26 mouse cellular contexts compared by ENCODE assay signal in the genomic region with DNA sequence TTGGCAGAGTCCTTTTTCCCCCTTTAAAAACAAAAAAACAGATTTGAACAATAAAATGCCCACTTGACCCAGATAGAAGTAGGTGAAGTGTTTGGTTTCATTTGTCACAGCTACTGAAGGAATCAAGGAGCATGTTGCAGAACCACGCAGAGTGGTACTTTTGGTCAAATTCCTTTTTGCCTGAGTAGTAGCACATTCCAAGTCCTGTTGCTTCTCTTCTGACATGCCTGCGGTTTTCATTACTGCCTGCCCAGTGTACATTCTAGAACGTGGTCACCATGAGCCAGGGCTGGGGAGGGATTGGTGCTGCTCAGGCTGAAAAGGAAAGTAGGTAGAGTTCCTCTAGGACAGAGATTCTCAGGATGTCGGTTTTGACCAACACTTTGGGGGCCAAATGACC. TPM values are rescaled to one million over a fixed set of nuclear protein-coding genes. Genes with fewer than 3 reads are reported as not detected.
DNase-seq lines count a peak whose midpoint lies in the region; ATAC-seq and TF ChIP-seq lines count a peak whose summit lies in the region.
"Had no signal": no experiment of that assay in that cellular context is flagged by ENCODE, and none has a peak within 500 bp of the region (broad histone marks: within the 10 kb centered on the region; RNA-seq: fewer than 3 reads in every experiment).

No protein-coding gene starts in this region.

- no peak for TF ChIP-seq POLR2A in lung, adult 2 months (IDR thresholded peaks at IDR 0.05; ENCODE audit: borderline replicate concordance, extremely low read depth, low read depth, low read length)

- H3K4me2 ChIP-seq in lung, postnatal 0 days (replicated peaks; ENCODE audit: low read depth, low read length) = no peak overlapping the region
- H3K4me2 ChIP-seq: embryonic facial prominence, embryonic 15.5 days; heart, embryonic 15.5 days; lung, embryonic 15.5 days; midbrain, embryonic 11.5 days had no signal

- no peak overlapping the region for H3K27ac ChIP-seq in lung, postnatal 0 days (ENCODE audit: low read length)
- H3K27ac ChIP-seq: embryonic facial prominence, embryonic 10.5 days; embryonic facial prominence, embryonic 15.5 days; heart, embryonic 15.5 days; layer of hippocampus, adult 2 months; liver, embryonic 14.5 days; lung, embryonic 15.5 days had no signal

- no peak for TF ChIP-seq CTCF in lung, postnatal 0 days (IDR thresholded peaks at IDR 0.05)
- no peak for TF ChIP-seq CTCF in lung, adult 2 months (IDR thresholded peaks at IDR 0.05; ENCODE audit: insufficient read depth, low read length)

- peak; percentile 89 for DNase-seq in lung, postnatal 0 days (ENCODE audit: low spot score)
- DNase-seq in lung, adult 2 months = no peak
- peak; percentile 54 for DNase-seq in lung, postnatal 25 days (ENCODE audit: low spot score)
- DNase-seq in left cerebral cortex, adult 8-10 months (ENCODE audit: low spot score in 2 of 2) = no peak
- no peak for DNase-seq in right cerebral cortex, adult 18-20 months
- no peak for DNase-seq in layer of hippocampus, postnatal 25 days (ENCODE audit: extremely low spot score in 1 of 2, low spot score in 1 of 2)
- DNase-seq: adrenal gland, postnatal 36 days; cerebellum, adult 18-20 months; cerebellum, postnatal 10 days; gastrocnemius, postnatal 36 days; kidney, adult 2 months; kidney, postnatal 36 days; liver; spleen, adult 18-20 months; thymus, postnatal 14 days had no signal

- H3K4me1 ChIP-seq in lung, postnatal 0 days (ENCODE audit: insufficient read depth, low read depth, low read length) = peaks cover 4% of the 10 kb centered on the region; the same call in 1 of the 2 replicates
- H3K4me1 ChIP-seq in lung, adult 2 months (ENCODE audit: control insufficient read depth, insufficient read depth, low read length) = peaks cover 30% of the 10 kb centered on the region
- H3K4me1 ChIP-seq: embryonic facial prominence, embryonic 10.5 days had no signal

- TF ChIP-seq EP300 in lung, postnatal 0 days (IDR thresholded peaks at IDR 0.05) = peak; percentile 85

- H3K4me3 ChIP-seq in lung, postnatal 0 days (ENCODE audit: low read depth, low read length) = no peak overlapping the region
- no peak overlapping the region for H3K4me3 ChIP-seq in lung, adult 2 months (replicated peaks; ENCODE audit: extremely low read depth, low read depth, low read length)
- H3K4me3 ChIP-seq: embryonic facial prominence, embryonic 10.5 days; embryonic facial prominence, embryonic 15.5 days; heart, embryonic 15.5 days; layer of hippocampus, adult 2 months; lung, embryonic 15.5 days had no signal

- H3K9ac ChIP-seq in lung, postnatal 0 days (replicated peaks; ENCODE audit: low read depth) = no peak overlapping the region
- H3K9ac ChIP-seq: embryonic facial prominence, embryonic 15.5 days; heart, embryonic 15.5 days; liver, embryonic 14.5 days; lung, embryonic 15.5 days had no signal

- WGBS in lung, postnatal 0 days = 63% methylated on average over 4 of the region's 4 CpGs
- WGBS in lung, adult 2 months = 40% methylated on average over 4 of the region's 4 CpGs

- no peaks in the 10 kb centered on the region for H3K9me3 ChIP-seq in lung, postnatal 0 days (ENCODE audit: low read length)
- H3K9me3 ChIP-seq: embryonic facial prominence, embryonic 10.5 days; embryonic facial prominence, embryonic 15.5 days; G1E; heart, embryonic 15.5 days; lung, embryonic 15.5 days had no signal

- peak; percentile 93 for ATAC-seq in lung, postnatal 0 days
- ATAC-seq in common myeloid progenitor, adult 5-6 weeks (replicated peaks; ENCODE audit: low read depth, poor library complexity, severe bottlenecking) = 0 out of 2 replicates have a peak, but pooled peaks have one; percentile 10
- ATAC-seq: forebrain, embryonic 14.5 days; hindbrain, embryonic 16.5 days had no signal

- H3K27me3 ChIP-seq in lung, postnatal 0 days (replicated peaks; ENCODE audit: insufficient read depth, low read length) = no peaks in the 10 kb centered on the region
- H3K27me3 ChIP-seq: embryonic facial prominence, embryonic 15.5 days; heart, embryonic 15.5 days; lung, embryonic 15.5 days had no signal

- peaks cover 12% of the 10 kb centered on the region; the same call in 1 of the 2 replicates for H3K36me3 ChIP-seq in lung, postnatal 0 days (ENCODE audit: insufficient read depth, low read length)

RNA-seq across cellular contexts. Expression of a gene that starts 16.1 kb away (rescaled TPM):
- 19.7 and 20.3 TPM in 2 replicates for polyA plus RNA-seq in lung, postnatal 0 days (2015; fragmentation: Nextera tagmentation; extraction: Ambion mirVana)
- polyA plus RNA-seq in lung, adult 2 months (2012; rRNA removed) = 23.2 and 28.6 TPM in 2 replicates
- total RNA-seq in common myeloid progenitor, adult 5-6 weeks (2017) = 63.6 and 71.1 TPM in 2 replicates
- total RNA-seq in left cerebral cortex, adult 8-10 months (2022) = 100 to 1,000 TPM; 103 to 114 (median 109) TPM
- 100 to 1,000 TPM in 1 of 2 experiments, 10 to 100 TPM in 1; 93.3 to 104 TPM for total RNA-seq in layer of hippocampus, postnatal 25 days (2021)

RNA-seq across cellular contexts. Expression of a gene that starts 53.9 kb away (rescaled TPM):
- polyA plus RNA-seq in lung, postnatal 0 days (2015; fragmentation: Nextera tagmentation; extraction: Ambion mirVana) = 16.5 and 17.6 TPM in 2 replicates
- polyA plus RNA-seq in lung, adult 2 months (2012; rRNA removed) = 18.6 and 29.8 TPM in 2 replicates
- 195 and 238 TPM in 2 replicates for total RNA-seq in common myeloid progenitor, adult 5-6 weeks (2017)
- total RNA-seq in left cerebral cortex, adult 8-10 months (2022) = 100 to 1,000 TPM; 149 to 164 (median 158) TPM
- total RNA-seq in layer of hippocampus, postnatal 25 days (2021) = 100 to 1,000 TPM; 132 to 156 TPM

Comparison
In these comparisons a context has a peak if more than half of its experiments do, and no peak if none do; other contexts are left out.
1. DNase-seq: peak in lung, postnatal 0 days (single experiment) and lung, postnatal 25 days (single experiment); none in lung, adult 2 months (single experiment), left cerebral cortex, adult 8-10 months (0 of 2), right cerebral cortex, adult 18-20 months (single experiment) and layer of hippocampus, postnatal 25 days (0 of 2).